Comparison of ENCODE assay signal across 17 mouse cellular contexts in the genomic region with DNA sequence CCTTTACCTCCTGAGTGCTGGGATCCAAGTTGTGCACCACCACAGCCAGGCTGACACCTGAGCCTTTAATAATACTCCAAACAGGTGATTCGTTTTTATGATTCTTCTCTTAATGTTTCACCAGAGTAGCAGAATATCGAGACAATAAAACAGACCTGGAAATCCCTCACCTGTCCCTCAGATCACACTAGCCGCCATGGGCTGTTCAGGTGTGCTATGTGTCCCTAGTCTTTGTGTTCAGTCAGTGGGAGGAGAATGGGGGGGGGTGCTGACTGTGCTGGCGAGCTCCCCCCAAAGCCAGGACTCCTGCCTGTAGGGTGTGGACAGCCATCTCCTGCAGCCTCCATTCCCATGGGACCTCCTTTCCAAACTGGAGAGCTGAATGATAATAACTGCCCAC.
DNase-seq lines count a peak whose midpoint lies in the region; ATAC-seq and TF ChIP-seq lines count a peak whose summit lies in the region.
"Had no signal": no experiment of that assay in that cellular context is flagged by ENCODE, and none has a peak within 500 bp of the region (broad histone marks: within the 10 kb centered on the region; RNA-seq: fewer than 3 reads in every experiment).

No protein-coding gene starts in this region.

- peak; percentile 67 for ATAC-seq in intestine, embryonic 14.5 days (replicated peaks; ENCODE audit: low FRiP score, low TSS enrichment, low read depth)
- peak; percentile 64 for ATAC-seq in intestine, embryonic 15.5 days
- peak; percentile 73 for ATAC-seq in intestine, postnatal 0 days
- no peak for ATAC-seq in liver, embryonic 11.5 days (replicated peaks; ENCODE audit: low FRiP score)
- ATAC-seq: forebrain, embryonic 13.5 days; forebrain, embryonic 15.5 days had no signal

- no peak overlapping the region for H3K27ac ChIP-seq in intestine, embryonic 14.5 days (ENCODE audit: low read depth)
- 0 out of 2 replicates have a peak overlapping the region, but pooled peaks have one; percentile 18 for H3K27ac ChIP-seq in intestine, embryonic 15.5 days
- H3K27ac ChIP-seq in intestine, postnatal 0 days (ENCODE audit: low read depth, low read length) = no peak overlapping the region
- H3K27ac ChIP-seq in liver, embryonic 11.5 days (ENCODE audit: low read depth, low read length) = no peak overlapping the region
- H3K27ac ChIP-seq: embryonic facial prominence, embryonic 10.5 days; embryonic facial prominence, embryonic 12.5 days; forebrain, embryonic 13.5 days; forebrain, embryonic 15.5 days had no signal

- H3K4me1 ChIP-seq in intestine, embryonic 14.5 days (replicated peaks; ENCODE audit: control insufficient read depth, insufficient read depth, low read length) = no peaks in the 10 kb centered on the region
- 0 out of 2 replicates have a peak, but pooled peaks cover 5% of the 10 kb centered on the region for H3K4me1 ChIP-seq in intestine, embryonic 15.5 days (replicated peaks)
- no peaks in the 10 kb centered on the region for H3K4me1 ChIP-seq in intestine, postnatal 0 days (replicated peaks; ENCODE audit: control insufficient read depth, insufficient read depth, low read length)
- H3K4me1 ChIP-seq in liver, embryonic 11.5 days (replicated peaks; ENCODE audit: control insufficient read depth, insufficient read depth, low read length) = no peaks in the 10 kb centered on the region; the same call in 1 of the 2 replicates
- H3K4me1 ChIP-seq: embryonic facial prominence, embryonic 10.5 days; embryonic facial prominence, embryonic 12.5 days; forebrain, embryonic 13.5 days; forebrain, embryonic 15.5 days had no signal

- H3K9ac ChIP-seq in intestine, embryonic 14.5 days (ENCODE audit: low read length) = no peak overlapping the region
- no peak overlapping the region for H3K9ac ChIP-seq in intestine, embryonic 15.5 days
- no peak overlapping the region for H3K9ac ChIP-seq in intestine, postnatal 0 days (ENCODE audit: low read depth, low read length)
- no peak overlapping the region for H3K9ac ChIP-seq in liver, embryonic 11.5 days (ENCODE audit: low read depth, low read length)
- H3K9ac ChIP-seq: embryonic facial prominence, embryonic 12.5 days; forebrain, embryonic 13.5 days; forebrain, embryonic 15.5 days had no signal

- peaks cover 6% of the 10 kb centered on the region for H3K9me3 ChIP-seq in intestine, embryonic 14.5 days (ENCODE audit: control insufficient read depth, low read length)
- H3K9me3 ChIP-seq in intestine, embryonic 15.5 days = no peaks in the 10 kb centered on the region
- peaks cover 4% of the 10 kb centered on the region; the same call in 1 of the 2 replicates for H3K9me3 ChIP-seq in intestine, postnatal 0 days (ENCODE audit: control insufficient read depth)
- H3K9me3 ChIP-seq in liver, embryonic 11.5 days (ENCODE audit: control insufficient read depth, low read length) = no peaks in the 10 kb centered on the region; the same call in 1 of the 2 replicates
- H3K9me3 ChIP-seq: embryonic facial prominence, embryonic 12.5 days; forebrain, embryonic 13.5 days had no signal

- TF ChIP-seq CTCF in intestine, postnatal 0 days (IDR thresholded peaks at IDR 0.05; ENCODE audit: low read depth) = no peak

- H3K27me3 ChIP-seq in intestine, embryonic 14.5 days (replicated peaks; ENCODE audit: control insufficient read depth, insufficient read depth, low read length) = no peaks in the 10 kb centered on the region
- H3K27me3 ChIP-seq in intestine, embryonic 15.5 days (replicated peaks) = no peaks in the 10 kb centered on the region
- no peaks in the 10 kb centered on the region for H3K27me3 ChIP-seq in intestine, postnatal 0 days (replicated peaks; ENCODE audit: control insufficient read depth, insufficient read depth, low read length)
- no peaks in the 10 kb centered on the region for H3K27me3 ChIP-seq in liver, embryonic 11.5 days (replicated peaks; ENCODE audit: control insufficient read depth, insufficient read depth, low read length)
- H3K27me3 ChIP-seq: embryonic facial prominence, embryonic 12.5 days; forebrain, embryonic 13.5 days; forebrain, embryonic 15.5 days had no signal

- DNase-seq in intestine, embryonic 14.5 days (ENCODE audit: low spot score) = no peak
- no peak for DNase-seq in liver, embryonic 11.5 days (ENCODE audit: low spot score)
- no peak for DNase-seq in adrenal gland, adult (ENCODE audit: inconsistent age in 2 of 2, low spot score in 1 of 2)
- DNase-seq: adrenal gland, adult 8-10 months; adrenal gland, postnatal 14 days; adrenal gland, postnatal 36 days; cerebellum, adult 11-12 months; cerebellum, adult 2 months; cerebellum, adult 9-10 months; cerebellum, postnatal 10 days; cerebellum, postnatal 25 days had no signal

- H3K4me3 ChIP-seq in intestine, embryonic 14.5 days (ENCODE audit: low read depth, low read length) = no peak overlapping the region
- no peak overlapping the region for H3K4me3 ChIP-seq in intestine, embryonic 15.5 days (replicated peaks)
- H3K4me3 ChIP-seq in intestine, postnatal 0 days (ENCODE audit: low read depth, low read length) = no peak overlapping the region
- no peak overlapping the region for H3K4me3 ChIP-seq in liver, embryonic 11.5 days (ENCODE audit: low read depth, low read length)
- H3K4me3 ChIP-seq: embryonic facial prominence, embryonic 10.5 days; embryonic facial prominence, embryonic 12.5 days; forebrain, embryonic 13.5 days; forebrain, embryonic 15.5 days had no signal

- WGBS in intestine, embryonic 14.5 days = 59% methylated on average over 4 of the region's 4 CpGs
- WGBS in intestine, embryonic 15.5 days = 63% methylated on average over 4 of the region's 4 CpGs
- 35% methylated on average over 4 of the region's 4 CpGs for WGBS in intestine, postnatal 0 days
- 70% methylated on average over 4 of the region's 4 CpGs for WGBS in liver, embryonic 11.5 days

- no peak overlapping the region for H3K4me2 ChIP-seq in intestine, embryonic 14.5 days (ENCODE audit: low read length)
- H3K4me2 ChIP-seq in intestine, embryonic 15.5 days (replicated peaks) = no peak overlapping the region
- no peak overlapping the region for H3K4me2 ChIP-seq in intestine, postnatal 0 days (replicated peaks; ENCODE audit: low read depth)
- no peak overlapping the region for H3K4me2 ChIP-seq in liver, embryonic 11.5 days
- H3K4me2 ChIP-seq: embryonic facial prominence, embryonic 12.5 days; forebrain, embryonic 13.5 days; forebrain, embryonic 15.5 days had no signal

- H3K36me3 ChIP-seq in intestine, embryonic 14.5 days (ENCODE audit: control insufficient read depth, insufficient read depth, low read length) = no peaks in the 10 kb centered on the region
- H3K36me3 ChIP-seq in intestine, embryonic 15.5 days = no peaks in the 10 kb centered on the region
- no peaks in the 10 kb centered on the region for H3K36me3 ChIP-seq in intestine, postnatal 0 days (ENCODE audit: control insufficient read depth, insufficient read depth)
- no peaks in the 10 kb centered on the region for H3K36me3 ChIP-seq in liver, embryonic 11.5 days (ENCODE audit: control insufficient read depth, insufficient read depth, low read length)
- H3K36me3 ChIP-seq: embryonic facial prominence, embryonic 10.5 days; embryonic facial prominence, embryonic 12.5 days; forebrain, embryonic 15.5 days had no signal
